Mouse (Mus musculus) midbrain, embryonic 11.5 days (tissue): ENCODE results near the gene Sgpl1. TPM values are rescaled to one million over a fixed set of nuclear protein-coding genes. Genes with fewer than 3 reads are reported as not detected.

ENCODE experiments used
- ATAC-seq: fragments of 200-750 bp; cut with Nextera tagmentation; 2 replicates; pipeline ENCODE4 v1.8.0; 2017; ENCODE audit warnings: moderate TSS enrichment, moderate library complexity; ENCODE audit not compliant: low FRiP score
- DNase-seq: peaks from one replicate; pipeline ENCODE4 v3.0.0; 2015; ENCODE audit warnings: low spot score; ENCODE audit errors: missing footprints
- H3K27ac ChIP-seq: fragments of 300-500 bp; sonication (generic); 2 replicates; pipeline ENCODE4 v1.5.1; 2014; ENCODE audit warnings: low read depth, low read length
- H3K27me3 ChIP-seq: fragments of 300-500 bp; sonication (generic); 2 replicates; pipeline ENCODE4 v1.6.1; 2014; ENCODE audit warnings: mild to moderate bottlenecking, low read length, moderate library complexity, mixed read lengths; ENCODE audit not compliant: control insufficient read depth, insufficient read depth
- H3K36me3 ChIP-seq: fragments of 300-500 bp; sonication (generic); 2 replicates; pipeline ENCODE4 v1.6.1; 2014; ENCODE audit warnings: mild to moderate bottlenecking, low read length, moderate library complexity, mixed read lengths; ENCODE audit not compliant: control insufficient read depth, insufficient read depth
- H3K4me1 ChIP-seq: fragments of 300-500 bp; sonication (generic); 2 replicates; pipeline ENCODE4 v1.6.1; 2014; ENCODE audit warnings: low read length; ENCODE audit not compliant: control insufficient read depth, insufficient read depth
- H3K4me2 ChIP-seq: fragments of 300-500 bp; sonication (generic); 2 replicates; pipeline ENCODE4 v1.6.1; 2014; ENCODE audit warnings: mild to moderate bottlenecking, moderate library complexity
- H3K4me3 ChIP-seq: fragments of 300-500 bp; sonication (generic); 2 replicates; pipeline ENCODE4 v1.5.1; 2014; ENCODE audit warnings: low read depth, low read length
- H3K9ac ChIP-seq: fragments of 300-500 bp; sonication (generic); 2 replicates; pipeline ENCODE4 v1.6.1; 2014; ENCODE audit warnings: low read length
- H3K9me3 ChIP-seq: fragments of 300-500 bp; sonication (generic); 2 replicates; pipeline ENCODE4 v1.6.1; 2016; ENCODE audit warnings: low read length; ENCODE audit not compliant: control insufficient read depth
- WGBS: fragments of 180-500 bp; shearing (Covaris S2); extraction: QIAGEN DNeasy Blood & Tissue Kit; methylation state at CpG from one replicate; pipeline ENCODE4 v1.1.7; 2014; 5-methylcytosine and 5-hydroxymethylcytosine counted together
- polyA plus RNA-seq: library from polyadenylated mRNA; unstranded; fragments of >200 nt; fragmentation: Nextera tagmentation; extraction: Ambion mirVana; gene quantifications from 2 replicates; pipeline ENCODE4 v1.2.1, GENCODE M21; 2014

The Sgpl1 gene
- polyA plus RNA-seq, 1 experiment from 2014 or later = 78.0 TPM

GRCm38 (mm10) chr10:61085364-61085763 is 62.1 kb downstream of the Sgpl1 start:
- 94% methylated on average over 2 of the region's 2 CpGs for WGBS
- Histone ChIP-seq H3K9ac (no peak overlapping the region), H3K36me3 (no peaks in the 10 kb centered on the region), H3K4me1 (peaks cover 10% of the 10 kb centered on the region), H3K9me3 (no peaks in the 10 kb centered on the region), H3K4me2 (no peak overlapping the region), H3K27me3 (no peaks in the 10 kb centered on the region), H3K27ac (no peak overlapping the region), H3K4me3 (no peak overlapping the region)
- DNase-seq (no peak), ATAC-seq (no peak)

- no peaks in the 10 kb centered on the region for H3K9me3 ChIP-seq
- H3K4me1 ChIP-seq = peaks cover 6% of the 10 kb centered on the region; the same call in 1 of the 2 replicates
- no peak overlapping the region; the same call in 1 of the 2 replicates for H3K27ac ChIP-seq
- WGBS = 88% methylated on average over 11 of the region's 11 CpGs
- H3K9ac ChIP-seq = peak overlapping the region; percentile 60; the same call in 1 of the 2 replicates
- no peaks in the 10 kb centered on the region for H3K27me3 ChIP-seq
- no peak overlapping the region for H3K4me2 ChIP-seq
- DNase-seq = no peak
- ATAC-seq = no peak
- no peaks in the 10 kb centered on the region for H3K36me3 ChIP-seq
- H3K4me3 ChIP-seq = no peak overlapping the region
Observed at GRCm38 (mm10) chr10:61080931-61081255, 66.6 kb downstream of the Sgpl1 start.

- peaks cover 6% of the 10 kb centered on the region; the same call in 1 of the 2 replicates for H3K4me1 ChIP-seq
- H3K4me2 ChIP-seq = peak overlapping the region; percentile 33; the same call in 1 of the 2 replicates
- H3K9me3 ChIP-seq = no peaks in the 10 kb centered on the region
- peak overlapping the region; percentile 60 for H3K9ac ChIP-seq
- no peak overlapping the region for H3K4me3 ChIP-seq
- peak; percentile 98 for ATAC-seq
- no peak overlapping the region; the same call in 1 of the 2 replicates for H3K27ac ChIP-seq
- 41% methylated on average over 14 of the region's 14 CpGs for WGBS
- no peaks in the 10 kb centered on the region for H3K36me3 ChIP-seq
- peak; percentile 95 for DNase-seq
- H3K27me3 ChIP-seq = no peaks in the 10 kb centered on the region
Observed at GRCm38 (mm10) chr10:61080227-61080930, 67.1 kb downstream of the Sgpl1 start.

GRCm38 (mm10) chr10:61075607-61076006 is 71.9 kb downstream of the Sgpl1 start:
- 88% methylated on average over 3 of the region's 3 CpGs for WGBS
- H3K4me1 ChIP-seq = peaks cover 8% of the 10 kb centered on the region
- H3K27ac ChIP-seq = no peak overlapping the region
- ATAC-seq = no peak
- no peak for DNase-seq
- H3K9me3 ChIP-seq = no peaks in the 10 kb centered on the region
- H3K4me2 ChIP-seq = no peak overlapping the region
- no peak overlapping the region for H3K4me3 ChIP-seq
- H3K9ac ChIP-seq = no peak overlapping the region
- H3K36me3 ChIP-seq = no peaks in the 10 kb centered on the region
- H3K27me3 ChIP-seq = no peaks in the 10 kb centered on the region

- H3K4me1 ChIP-seq = peaks cover 2% of the 10 kb centered on the region; the same call in 1 of the 2 replicates
- no peaks in the 10 kb centered on the region; the same call in 1 of the 2 replicates for H3K27me3 ChIP-seq
- WGBS = 11% methylated on average over 1 of the region's 1 CpGs
- H3K4me3 ChIP-seq = no peak overlapping the region
- H3K36me3 ChIP-seq = no peaks in the 10 kb centered on the region
- H3K9me3 ChIP-seq = no peaks in the 10 kb centered on the region
- ATAC-seq (no peak), DNase-seq (no peak)
- H3K27ac ChIP-seq = no peak overlapping the region
- H3K9ac ChIP-seq = no peak overlapping the region
- H3K4me2 ChIP-seq = no peak overlapping the region
Observed at GRCm38 (mm10) chr10:61074643-61075042, 72.9 kb downstream of the Sgpl1 start.

GRCm38 (mm10) chr10:61072324-61072723 is 75.2 kb downstream of the Sgpl1 start:
- H3K4me3 ChIP-seq = no peak overlapping the region
- WGBS = 12% methylated on average over 16 of the region's 16 CpGs
- DNase-seq (peak; percentile 97), ATAC-seq (no peak)
- no peaks in the 10 kb centered on the region for H3K36me3 ChIP-seq
- no peak overlapping the region for H3K27ac ChIP-seq
- H3K9me3 ChIP-seq = no peaks in the 10 kb centered on the region
- H3K4me1 ChIP-seq = peaks cover 10% of the 10 kb centered on the region
- no peak overlapping the region for H3K9ac ChIP-seq
- no peak overlapping the region for H3K4me2 ChIP-seq
- no peaks in the 10 kb centered on the region; the same call in 1 of the 2 replicates for H3K27me3 ChIP-seq

- no peak overlapping the region for H3K4me3 ChIP-seq
- no peak overlapping the region for H3K27ac ChIP-seq
- no peaks in the 10 kb centered on the region for H3K36me3 ChIP-seq
- DNase-seq (no peak), ATAC-seq (0 out of 2 replicates have a peak, but pooled peaks have one; percentile 29)
- peaks cover 18% of the 10 kb centered on the region for H3K4me1 ChIP-seq
- peak overlapping the region; percentile 9; the same call in 1 of the 2 replicates for H3K4me2 ChIP-seq
- H3K9me3 ChIP-seq = no peaks in the 10 kb centered on the region
- WGBS = 13% methylated on average over 13 of the region's 13 CpGs
- peak overlapping the region; percentile 5; the same call in 1 of the 2 replicates for H3K9ac ChIP-seq
- H3K27me3 ChIP-seq = no peaks in the 10 kb centered on the region; the same call in 1 of the 2 replicates
Observed at GRCm38 (mm10) chr10:61069248-61069647, 78.3 kb downstream of the Sgpl1 start.

- Histone ChIP-seq H3K9me3 (no peaks in the 10 kb centered on the region), H3K36me3 (no peaks in the 10 kb centered on the region), H3K9ac (peak overlapping the region; percentile 5; the same call in 1 of the 2 replicates), H3K4me1 (peaks cover 18% of the 10 kb centered on the region), H3K4me2 (0 out of 2 replicates have a peak overlapping the region, but pooled peaks have one; percentile 9), H3K4me3 (no peak overlapping the region), H3K27ac (no peak overlapping the region), H3K27me3 (no peaks in the 10 kb centered on the region; the same call in 1 of the 2 replicates)
- WGBS = 3% methylated on average over 8 of the region's 8 CpGs
- ATAC-seq (peak; percentile 43), DNase-seq (peak; percentile 96)
Observed at GRCm38 (mm10) chr10:61068436-61069192, 78.9 kb downstream of the Sgpl1 start.
